Mouse (Mus musculus): ENCODE results near the gene Hmcn1. TPM values are rescaled to one million over a fixed set of nuclear protein-coding genes. Genes with fewer than 3 reads are reported as not detected.

Gene Hmcn1
- polyA plus RNA-seq, 1 experiment, result not detected

GRCm38 (mm10) chr1:150914936-150915335 lies 78.3 kb downstream of the Hmcn1 start:
- no peak for TF ChIP-seq TAL1 (IDR thresholded peaks at IDR 0.05; ENCODE audit: low read length)
- TF ChIP-seq GATA1 (IDR thresholded peaks at IDR 0.05; ENCODE audit: low read length), result no peak
- Histone ChIP-seq H3K4me1 (ENCODE audit: control insufficient read depth) (no peaks in the 10 kb centered on the region), H3K27me3 (ENCODE audit: control insufficient read depth) (no peaks in the 10 kb centered on the region), H3K36me3 (ENCODE audit: control insufficient read depth) (no peaks in the 10 kb centered on the region), H3K9me3 (ENCODE audit: control insufficient read depth, low read length) (peaks cover 2% of the 10 kb centered on the region), H3K4me3 (replicated peaks) (no peak overlapping the region)

- Histone ChIP-seq H3K27me3 (ENCODE audit: control insufficient read depth) (no peaks in the 10 kb centered on the region), H3K36me3 (ENCODE audit: control insufficient read depth) (no peaks in the 10 kb centered on the region), H3K4me3 (replicated peaks) (no peak overlapping the region), H3K4me1 (ENCODE audit: control insufficient read depth) (no peaks in the 10 kb centered on the region), H3K9me3 (ENCODE audit: control insufficient read depth, low read length) (no peaks in the 10 kb centered on the region)
- TF ChIP-seq GATA1 (IDR thresholded peaks at IDR 0.05; ENCODE audit: low read length) (no peak), TAL1 (IDR thresholded peaks at IDR 0.05; ENCODE audit: low read length) (no peak)
Observed at GRCm38 (mm10) chr1:150913586-150914136, 79.6 kb downstream of the Hmcn1 start.

- no peaks in the 10 kb centered on the region for H3K36me3 ChIP-seq (ENCODE audit: control insufficient read depth)
- no peaks in the 10 kb centered on the region for H3K9me3 ChIP-seq (ENCODE audit: control insufficient read depth, low read length)
- no peaks in the 10 kb centered on the region for H3K4me1 ChIP-seq (ENCODE audit: control insufficient read depth)
- H3K4me3 ChIP-seq (replicated peaks), result no peak overlapping the region
- no peaks in the 10 kb centered on the region for H3K27me3 ChIP-seq (ENCODE audit: control insufficient read depth)
- TF ChIP-seq GATA1 (IDR thresholded peaks at IDR 0.05; ENCODE audit: low read length) (no peak), TAL1 (IDR thresholded peaks at IDR 0.05; ENCODE audit: low read length) (no peak)
Observed at GRCm38 (mm10) chr1:150909642-150910041, 83.6 kb downstream of the Hmcn1 start.

GRCm38 (mm10) chr1:150893677-150894188 lies 99.5 kb downstream of the Hmcn1 start:
- Histone ChIP-seq H3K36me3 (ENCODE audit: control insufficient read depth) (no peaks in the 10 kb centered on the region), H3K27me3 (ENCODE audit: control insufficient read depth) (no peaks in the 10 kb centered on the region), H3K4me3 (replicated peaks) (no peak overlapping the region)

GRCm38 (mm10) chr1:150890017-150890416 lies 103.2 kb downstream of the Hmcn1 start:
- no peak overlapping the region for H3K4me3 ChIP-seq (replicated peaks)
- no peaks in the 10 kb centered on the region for H3K36me3 ChIP-seq (ENCODE audit: control insufficient read depth)
- no peaks in the 10 kb centered on the region for H3K27me3 ChIP-seq (ENCODE audit: control insufficient read depth)
- H3K4me1 ChIP-seq (ENCODE audit: control insufficient read depth), result no peaks in the 10 kb centered on the region
- H3K9me3 ChIP-seq (ENCODE audit: control insufficient read depth, low read length), result no peaks in the 10 kb centered on the region
- TF ChIP-seq TAL1 (IDR thresholded peaks at IDR 0.05; ENCODE audit: low read length) (no peak), GATA1 (IDR thresholded peaks at IDR 0.05; ENCODE audit: low read length) (no peak)

More at GRCm38 (mm10) chr1:150893677-150894188, 99.5 kb downstream of the Hmcn1 start:
- Histone ChIP-seq H3K4me1 (ENCODE audit: control insufficient read depth) (no peaks in the 10 kb centered on the region), H3K9me3 (ENCODE audit: control insufficient read depth, low read length) (no peaks in the 10 kb centered on the region)
- TF ChIP-seq GATA1 (IDR thresholded peaks at IDR 0.05; ENCODE audit: low read length) (no peak), TAL1 (IDR thresholded peaks at IDR 0.05; ENCODE audit: low read length) (no peak)

GRCm38 (mm10) chr1:150886267-150886666 lies 107.0 kb downstream of the Hmcn1 start:
- no peaks in the 10 kb centered on the region for H3K9me3 ChIP-seq (ENCODE audit: control insufficient read depth, low read length)
- no peak overlapping the region for H3K4me3 ChIP-seq (replicated peaks)
- H3K4me1 ChIP-seq (ENCODE audit: control insufficient read depth), result no peaks in the 10 kb centered on the region
- TF ChIP-seq TAL1 (IDR thresholded peaks at IDR 0.05; ENCODE audit: low read length) (no peak), GATA1 (IDR thresholded peaks at IDR 0.05; ENCODE audit: low read length) (no peak)
- no peaks in the 10 kb centered on the region for H3K27me3 ChIP-seq (ENCODE audit: control insufficient read depth)
- H3K36me3 ChIP-seq (ENCODE audit: control insufficient read depth), result no peaks in the 10 kb centered on the region

- H3K27me3 ChIP-seq (ENCODE audit: control insufficient read depth), result no peaks in the 10 kb centered on the region
- no peaks in the 10 kb centered on the region for H3K9me3 ChIP-seq (ENCODE audit: control insufficient read depth, low read length)
- no peaks in the 10 kb centered on the region for H3K4me1 ChIP-seq (ENCODE audit: control insufficient read depth)
- TF ChIP-seq GATA1 (IDR thresholded peaks at IDR 0.05; ENCODE audit: low read length) (no peak), TAL1 (IDR thresholded peaks at IDR 0.05; ENCODE audit: low read length) (no peak)
- H3K36me3 ChIP-seq (ENCODE audit: control insufficient read depth), result no peaks in the 10 kb centered on the region
- no peak overlapping the region for H3K4me3 ChIP-seq (replicated peaks)
Observed at GRCm38 (mm10) chr1:150878421-150878820, 114.8 kb downstream of the Hmcn1 start.

- Histone ChIP-seq H3K4me1 (ENCODE audit: control insufficient read depth) (no peaks in the 10 kb centered on the region), H3K27me3 (ENCODE audit: control insufficient read depth) (no peaks in the 10 kb centered on the region), H3K9me3 (ENCODE audit: control insufficient read depth, low read length) (no peaks in the 10 kb centered on the region), H3K4me3 (replicated peaks) (no peak overlapping the region), H3K36me3 (ENCODE audit: control insufficient read depth) (no peaks in the 10 kb centered on the region)
- TF ChIP-seq GATA1 (IDR thresholded peaks at IDR 0.05; ENCODE audit: low read length), result no peak
Observed at GRCm38 (mm10) chr1:150877920-150878319, 115.3 kb downstream of the Hmcn1 start.

- no peaks in the 10 kb centered on the region for H3K9me3 ChIP-seq (ENCODE audit: control insufficient read depth, low read length)
- H3K36me3 ChIP-seq (ENCODE audit: control insufficient read depth), result no peaks in the 10 kb centered on the region
- no peak overlapping the region for H3K4me3 ChIP-seq (replicated peaks)
Observed at GRCm38 (mm10) chr1:150874025-150874424, 119.2 kb downstream of the Hmcn1 start.

GRCm38 (mm10) chr1:150873231-150873630 lies 120.0 kb downstream of the Hmcn1 start:
- Histone ChIP-seq H3K9me3 (ENCODE audit: control insufficient read depth, low read length) (no peaks in the 10 kb centered on the region), H3K4me3 (replicated peaks) (no peak overlapping the region), H3K4me1 (ENCODE audit: control insufficient read depth) (no peaks in the 10 kb centered on the region), H3K36me3 (ENCODE audit: control insufficient read depth) (no peaks in the 10 kb centered on the region), H3K27me3 (ENCODE audit: control insufficient read depth) (no peaks in the 10 kb centered on the region)
- TF ChIP-seq GATA1 (IDR thresholded peaks at IDR 0.05; ENCODE audit: low read length) (no peak), TAL1 (IDR thresholded peaks at IDR 0.05; ENCODE audit: low read length) (no peak)

More at GRCm38 (mm10) chr1:150874025-150874424, 119.2 kb downstream of the Hmcn1 start:
- Histone ChIP-seq H3K27me3 (ENCODE audit: control insufficient read depth) (no peaks in the 10 kb centered on the region), H3K4me1 (ENCODE audit: control insufficient read depth) (no peaks in the 10 kb centered on the region)
- TF ChIP-seq TAL1 (IDR thresholded peaks at IDR 0.05; ENCODE audit: low read length), result no peak
- TF ChIP-seq GATA1 (IDR thresholded peaks at IDR 0.05; ENCODE audit: low read length), result no peak
